Mouse (Mus musculus): ENCODE data around the gene Clrn3. TPM values are rescaled to one million over a fixed set of nuclear protein-coding genes. Genes with fewer than 3 reads are reported as not detected.
A peak's percentile ranks its signal among the peaks of the same experiment; 100 is the strongest.

Clrn3 gene
- polyA plus RNA-seq, 1 experiment from 2014 or later: 0.13 TPM

GRCm38 (mm10) chr7:135542235-135542634, 13.8 kb upstream of the Clrn3 start:
- H3K9ac ChIP-seq (ENCODE audit: low read length): no peak overlapping the region
- H3K4me1 ChIP-seq (ENCODE audit: control insufficient read depth, insufficient read depth, low read length): no peaks in the 10 kb centered on the region
- H3K4me3 ChIP-seq (ENCODE audit: low read length): no peak overlapping the region
- WGBS: 73% methylated on average over 3 of the region's 3 CpGs
- no peak overlapping the region for H3K27ac ChIP-seq (ENCODE audit: low read length)
- H3K36me3 ChIP-seq (ENCODE audit: control insufficient read depth, insufficient read depth): no peaks in the 10 kb centered on the region
- no peak overlapping the region for H3K4me2 ChIP-seq (ENCODE audit: low read depth, low read length)
- ATAC-seq (replicated peaks; ENCODE audit: extremely low read depth, insufficient read depth, low FRiP score): no peak
- peaks cover 17% of the 10 kb centered on the region for H3K27me3 ChIP-seq (ENCODE audit: control insufficient read depth, insufficient read depth, low read length)
- no peaks in the 10 kb centered on the region for H3K9me3 ChIP-seq (replicated peaks; ENCODE audit: control insufficient read depth, low read length)

GRCm38 (mm10) chr7:135539429-135539828, 11.0 kb upstream of the Clrn3 start:
- Histone ChIP-seq H3K4me2 (ENCODE audit: low read depth, low read length) (peak overlapping the region; percentile 97; the same call in 1 of the 2 replicates), H3K27me3 (ENCODE audit: control insufficient read depth, insufficient read depth, low read length) (peaks cover 17% of the 10 kb centered on the region), H3K9me3 (replicated peaks; ENCODE audit: control insufficient read depth, low read length) (no peaks in the 10 kb centered on the region), H3K27ac (ENCODE audit: low read length) (no peak overlapping the region), H3K4me3 (ENCODE audit: low read length) (no peak overlapping the region), H3K9ac (ENCODE audit: low read length) (no peak overlapping the region), H3K4me1 (ENCODE audit: control insufficient read depth, insufficient read depth, low read length) (no peaks in the 10 kb centered on the region), H3K36me3 (ENCODE audit: control insufficient read depth, insufficient read depth) (no peaks in the 10 kb centered on the region)
- ATAC-seq (replicated peaks; ENCODE audit: extremely low read depth, insufficient read depth, low FRiP score): no peak
- WGBS: 67% methylated on average over 2 of the region's 2 CpGs

GRCm38 (mm10) chr7:135537948-135538741, 9.7 kb upstream of the Clrn3 start:
- no peaks in the 10 kb centered on the region for H3K9me3 ChIP-seq (replicated peaks; ENCODE audit: control insufficient read depth, low read length)
- peak overlapping the region; percentile 70 for H3K9ac ChIP-seq (ENCODE audit: low read length)
- H3K4me2 ChIP-seq (ENCODE audit: low read depth, low read length): peak overlapping the region; percentile 97
- no peaks in the 10 kb centered on the region for H3K4me1 ChIP-seq (ENCODE audit: control insufficient read depth, insufficient read depth, low read length)
- H3K36me3 ChIP-seq (ENCODE audit: control insufficient read depth, insufficient read depth): no peaks in the 10 kb centered on the region
- H3K4me3 ChIP-seq (ENCODE audit: low read length): peak overlapping the region; percentile 70
- peaks cover 17% of the 10 kb centered on the region for H3K27me3 ChIP-seq (ENCODE audit: control insufficient read depth, insufficient read depth, low read length)
- no peak overlapping the region for H3K27ac ChIP-seq (ENCODE audit: low read length)
- 1% methylated on average over 71 of the region's 71 CpGs for WGBS
- no peak; the same call in none of the 2 replicates for ATAC-seq (replicated peaks; ENCODE audit: extremely low read depth, insufficient read depth, low FRiP score)

- Histone ChIP-seq H3K4me1 (ENCODE audit: control insufficient read depth, insufficient read depth, low read length) (no peaks in the 10 kb centered on the region), H3K27me3 (ENCODE audit: control insufficient read depth, insufficient read depth, low read length) (peaks cover 17% of the 10 kb centered on the region)
- peak; percentile 92 for ATAC-seq (replicated peaks; ENCODE audit: extremely low read depth, insufficient read depth, low FRiP score)
Measured at GRCm38 (mm10) chr7:135537341-135537901, 9.0 kb upstream of the Clrn3 start, which contains the start of gene Ptpre. Gene Ptpre (plus strand): TSS chr7:135537481.

GRCm38 (mm10) chr7:135535908-135536307, 7.5 kb upstream of the Clrn3 start:
- Histone ChIP-seq H3K27me3 (ENCODE audit: control insufficient read depth, insufficient read depth, low read length) (peaks cover 17% of the 10 kb centered on the region), H3K4me2 (ENCODE audit: low read depth, low read length) (no peak overlapping the region), H3K9me3 (replicated peaks; ENCODE audit: control insufficient read depth, low read length) (no peaks in the 10 kb centered on the region), H3K4me1 (ENCODE audit: control insufficient read depth, insufficient read depth, low read length) (no peaks in the 10 kb centered on the region), H3K9ac (ENCODE audit: low read length) (no peak overlapping the region), H3K36me3 (ENCODE audit: control insufficient read depth, insufficient read depth) (no peaks in the 10 kb centered on the region), H3K4me3 (ENCODE audit: low read length) (no peak overlapping the region), H3K27ac (ENCODE audit: low read length) (no peak overlapping the region)
- WGBS: 65% methylated on average over 3 of the region's 3 CpGs
- no peak for ATAC-seq (replicated peaks; ENCODE audit: extremely low read depth, insufficient read depth, low FRiP score)

More at GRCm38 (mm10) chr7:135537341-135537901, 9.0 kb upstream of the Clrn3 start, which contains the start of gene Ptpre:
- H3K4me2 ChIP-seq (ENCODE audit: low read depth, low read length): peak within 1 kb of the TSS; percentile 97
- no peaks in the 10 kb centered on the region for H3K9me3 ChIP-seq (replicated peaks; ENCODE audit: control insufficient read depth, low read length)
- H3K27ac ChIP-seq (ENCODE audit: low read length): no peak within 1 kb of the TSS
- no peaks in the 10 kb centered on the region for H3K36me3 ChIP-seq (ENCODE audit: control insufficient read depth, insufficient read depth)
- WGBS: 3% methylated on average over 28 of the region's 28 CpGs
- peak within 1 kb of the TSS; percentile 70 for H3K9ac ChIP-seq (ENCODE audit: low read length)
- H3K4me3 ChIP-seq (ENCODE audit: low read length): peak within 1 kb of the TSS; percentile 70

GRCm38 (mm10) chr7:135534548-135535189, 6.2 kb upstream of the Clrn3 start:
- Histone ChIP-seq H3K27ac (ENCODE audit: low read length) (no peak overlapping the region), H3K9me3 (replicated peaks; ENCODE audit: control insufficient read depth, low read length) (no peaks in the 10 kb centered on the region), H3K4me1 (ENCODE audit: control insufficient read depth, insufficient read depth, low read length) (no peaks in the 10 kb centered on the region), H3K4me3 (ENCODE audit: low read length) (no peak overlapping the region), H3K9ac (ENCODE audit: low read length) (no peak overlapping the region), H3K36me3 (ENCODE audit: control insufficient read depth, insufficient read depth) (no peaks in the 10 kb centered on the region), H3K27me3 (ENCODE audit: control insufficient read depth, insufficient read depth, low read length) (peaks cover 17% of the 10 kb centered on the region), H3K4me2 (ENCODE audit: low read depth, low read length) (no peak overlapping the region)
- 33% methylated on average over 2 of the region's 2 CpGs for WGBS
- ATAC-seq (replicated peaks; ENCODE audit: extremely low read depth, insufficient read depth, low FRiP score): no peak

GRCm38 (mm10) chr7:135529068-135529467, 614 bp upstream of the Clrn3 start:
- Histone ChIP-seq H3K27me3 (ENCODE audit: control insufficient read depth, insufficient read depth, low read length) (no peaks in the 10 kb centered on the region), H3K4me1 (ENCODE audit: control insufficient read depth, insufficient read depth, low read length) (no peaks in the 10 kb centered on the region), H3K9ac (ENCODE audit: low read length) (no peak overlapping the region), H3K4me2 (ENCODE audit: low read depth, low read length) (no peak overlapping the region), H3K9me3 (replicated peaks; ENCODE audit: control insufficient read depth, low read length) (no peaks in the 10 kb centered on the region), H3K4me3 (ENCODE audit: low read length) (no peak overlapping the region), H3K36me3 (ENCODE audit: control insufficient read depth, insufficient read depth) (no peaks in the 10 kb centered on the region), H3K27ac (ENCODE audit: low read length) (no peak overlapping the region)
- no peak for ATAC-seq (replicated peaks; ENCODE audit: extremely low read depth, insufficient read depth, low FRiP score)
- WGBS: 87% methylated on average over 2 of the region's 2 CpGs

GRCm38 (mm10) chr7:135527169-135527568, 1.3 kb downstream of the Clrn3 start:
- Histone ChIP-seq H3K36me3 (ENCODE audit: control insufficient read depth, insufficient read depth) (no peaks in the 10 kb centered on the region), H3K27ac (ENCODE audit: low read length) (no peak overlapping the region), H3K27me3 (ENCODE audit: control insufficient read depth, insufficient read depth, low read length) (no peaks in the 10 kb centered on the region), H3K4me3 (ENCODE audit: low read length) (no peak overlapping the region), H3K9ac (ENCODE audit: low read length) (no peak overlapping the region), H3K4me1 (ENCODE audit: control insufficient read depth, insufficient read depth, low read length) (no peaks in the 10 kb centered on the region), H3K9me3 (replicated peaks; ENCODE audit: control insufficient read depth, low read length) (no peaks in the 10 kb centered on the region), H3K4me2 (ENCODE audit: low read depth, low read length) (no peak overlapping the region)
- no peak for ATAC-seq (replicated peaks; ENCODE audit: extremely low read depth, insufficient read depth, low FRiP score)
- WGBS: 29% methylated on average over 3 of the region's 3 CpGs

Data from heart, embryonic 16.5 days (tissue).